Mouse (Mus musculus): ENCODE results near the gene Clasp2.

DNA sequence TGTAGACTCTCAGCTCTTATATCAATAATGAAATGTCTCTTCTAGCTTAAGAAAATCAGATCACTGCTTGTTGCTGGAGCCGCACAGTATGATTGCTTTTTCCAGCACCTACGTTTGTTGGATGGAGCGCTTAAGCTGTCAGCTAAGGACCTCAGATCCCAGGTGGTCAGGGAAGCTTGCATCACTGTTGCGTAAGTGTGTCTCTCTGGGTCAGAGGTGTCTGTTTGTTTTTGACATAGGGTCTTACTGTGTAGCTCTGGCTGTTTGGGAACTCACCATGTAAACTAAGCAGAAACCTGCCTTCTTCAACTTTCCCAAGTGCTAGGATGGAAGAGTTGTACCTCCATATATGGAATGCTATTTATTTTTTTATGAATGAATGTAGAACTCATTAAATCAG lies 102.8 kb downstream of the Clasp2 start:
- TF ChIP-seq CTCF (conservative IDR thresholded peaks at IDR 0.05; ENCODE audit: low read length) (no peak), NANOG (IDR thresholded peaks at IDR 0.05; ENCODE audit: borderline replicate concordance, low read length) (no peak)
